Mouse (Mus musculus) erythroblast, embryonic 14.5 days (primary cell): ENCODE data around the gene Epha4.

Experiments used
- GATA1 ChIP-seq: IDR thresholded peaks from 2 replicates; pipeline ENCODE4 v1.6.1; 2012; ENCODE audit warnings: low read length, inconsistent platforms, mixed read lengths
- TAL1 ChIP-seq: IDR thresholded peaks from 3 replicates; pipeline ENCODE4 v1.6.1; 2012; ENCODE audit warnings: low read length, inconsistent platforms, mixed read lengths

- TF ChIP-seq GATA1 (no peak), TAL1 (no peak)
Observed at GRCm38 (mm10) chr1:77444648-77445047, 70.2 kb downstream of the Epha4 start.
